ENCODE assay signal across 10 mouse cellular contexts in genomic region chr3:29730062-29730760, GRCm38 (mm10).
A peak's percentile ranks its signal among the peaks of the same experiment; 100 is the strongest.
DNase-seq lines count a peak whose midpoint lies in the region; ATAC-seq lines count a peak whose summit lies in the region.
"Had no signal": no experiment of that assay in that cellular context is flagged by ENCODE, and none has a peak within 500 bp of the region (broad histone marks: within the 10 kb centered on the region; RNA-seq: fewer than 3 reads in every experiment).

No protein-coding gene starts in this region.

- H3K27me3 ChIP-seq in forebrain, embryonic 15.5 days = no peaks in the 10 kb centered on the region
- peaks cover 6% of the 10 kb centered on the region; the same call in 1 of the 2 replicates for H3K27me3 ChIP-seq in midbrain, embryonic 15.5 days (replicated peaks)
- H3K27me3 ChIP-seq: neural tube, embryonic 13.5 days had no signal

- WGBS in forebrain, embryonic 15.5 days = 21% methylated on average over 4 of the region's 4 CpGs
- WGBS in midbrain, embryonic 15.5 days = 20% methylated on average over 4 of the region's 4 CpGs

- no peak overlapping the region for H3K4me3 ChIP-seq in forebrain, embryonic 15.5 days
- no peak overlapping the region for H3K4me3 ChIP-seq in midbrain, embryonic 15.5 days
- H3K4me3 ChIP-seq: neural tube, embryonic 13.5 days had no signal

- H3K9me3 ChIP-seq in forebrain, embryonic 15.5 days = no peaks in the 10 kb centered on the region
- H3K9me3 ChIP-seq in midbrain, embryonic 15.5 days = no peaks in the 10 kb centered on the region
- H3K9me3 ChIP-seq: G1E; neural tube, embryonic 13.5 days had no signal

- peak; percentile 1 for DNase-seq in cerebellum, adult 9-11 months
- no peak for DNase-seq in cerebellum, adult 11-12 months
- peak; percentile 52 for DNase-seq in urinary bladder, postnatal 14 days (ENCODE audit: low spot score)
- DNase-seq in urinary bladder, postnatal 10 days (ENCODE audit: low spot score) = no peak
- DNase-seq in left cerebral cortex, adult 18-20 months (ENCODE audit: low spot score in 2 of 2) = peak; percentile 43 to 53
- DNase-seq in B cell, adult 2 months = no peak

- no peaks in the 10 kb centered on the region for H3K4me1 ChIP-seq in forebrain, embryonic 15.5 days
- H3K4me1 ChIP-seq in midbrain, embryonic 15.5 days = no peaks in the 10 kb centered on the region
- H3K4me1 ChIP-seq: neural tube, embryonic 13.5 days had no signal

- no peaks in the 10 kb centered on the region for H3K36me3 ChIP-seq in forebrain, embryonic 15.5 days
- H3K36me3 ChIP-seq in midbrain, embryonic 15.5 days (replicated peaks) = no peaks in the 10 kb centered on the region
- H3K36me3 ChIP-seq: G1E; neural tube, embryonic 13.5 days had no signal

- ATAC-seq in forebrain, embryonic 15.5 days (replicated peaks) = peak; percentile 51
- ATAC-seq in midbrain, embryonic 15.5 days (replicated peaks) = peak; percentile 59

- H3K27ac ChIP-seq in forebrain, embryonic 15.5 days (replicated peaks) = no peak overlapping the region
- H3K27ac ChIP-seq in midbrain, embryonic 15.5 days = no peak overlapping the region
- H3K27ac ChIP-seq: neural tube, embryonic 13.5 days had no signal

- H3K4me2 ChIP-seq in forebrain, embryonic 15.5 days (replicated peaks) = no peak overlapping the region
- H3K4me2 ChIP-seq in midbrain, embryonic 15.5 days = no peak overlapping the region
- H3K4me2 ChIP-seq: neural tube, embryonic 13.5 days had no signal

- H3K9ac ChIP-seq in forebrain, embryonic 15.5 days (replicated peaks) = no peak overlapping the region
- no peak overlapping the region for H3K9ac ChIP-seq in midbrain, embryonic 15.5 days
- H3K9ac ChIP-seq: neural tube, embryonic 13.5 days had no signal

Comparison
In these comparisons a context has a peak if more than half of its experiments do, and no peak if none do; other contexts are left out.
1. DNase-seq: peak in cerebellum, adult 9-11 months (single experiment), urinary bladder, postnatal 14 days (single experiment) and left cerebral cortex, adult 18-20 months (2 of 2); none in cerebellum, adult 11-12 months (single experiment), urinary bladder, postnatal 10 days (single experiment) and B cell, adult 2 months (0 of 2).